Mouse (Mus musculus): ENCODE measurements around the gene Zcchc17. TPM values are rescaled to one million over a fixed set of nuclear protein-coding genes. Genes with fewer than 3 reads are reported as not detected.

Zcchc17 gene
- polyA plus RNA-seq, 1 experiment from 2014 or later = 52.1 TPM

- ATAC-seq = peak; percentile 55
- WGBS (ENCODE audit: insufficient replicate concordance) = 64% methylated on average over 16 of the region's 16 CpGs
- H3K27ac ChIP-seq = peak overlapping the region; percentile 62
Measured at GRCm38 (mm10) chr4:130350690-130351422, 8.9 kb downstream of the Zcchc17 start.

DNA sequence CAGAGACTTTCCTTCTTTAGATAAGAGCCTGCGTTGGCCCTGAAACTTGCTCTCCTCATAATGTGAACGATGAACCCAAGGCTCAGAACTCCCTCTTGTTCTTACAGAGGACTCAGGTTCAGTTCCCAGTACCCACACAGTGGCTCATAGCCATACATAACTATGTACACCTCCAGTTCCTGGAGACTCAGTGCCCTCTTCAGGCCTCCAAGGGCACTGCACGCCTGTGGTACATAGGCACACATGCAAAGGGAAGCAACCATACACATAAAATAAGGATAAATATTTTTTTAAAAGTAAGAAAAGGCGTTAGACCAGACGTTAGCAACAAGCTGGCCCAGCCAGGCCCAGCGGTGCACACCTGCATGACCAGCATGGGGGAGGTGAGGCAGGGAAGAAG is 10.1 kb downstream of the Zcchc17 start:
- Histone ChIP-seq H3K27me3 (replicated peaks) (no peaks in the 10 kb centered on the region), H3K27ac (no peak overlapping the region), H3K4me1 (peaks cover 16% of the 10 kb centered on the region), H3K4me2 (no peak overlapping the region), H3K36me3 (peaks cover 93% of the 10 kb centered on the region), H3K9me3 (replicated peaks) (peaks cover 3% of the 10 kb centered on the region; the same call in 1 of the 2 replicates), H3K4me3 (no peak overlapping the region), H3K9ac (no peak overlapping the region)
- ATAC-seq = no peak
- WGBS (ENCODE audit: insufficient replicate concordance) = 83% methylated on average over 6 of the region's 6 CpGs

More at GRCm38 (mm10) chr4:130350690-130351422, 8.9 kb downstream of the Zcchc17 start:
- H3K9ac ChIP-seq = peak overlapping the region; percentile 20; the same call in 1 of the 2 replicates
- peak overlapping the region; percentile 21; the same call in 1 of the 2 replicates for H3K4me2 ChIP-seq
- no peak overlapping the region for H3K4me3 ChIP-seq
- peaks cover 16% of the 10 kb centered on the region for H3K4me1 ChIP-seq
- peaks cover 3% of the 10 kb centered on the region; the same call in 1 of the 2 replicates for H3K9me3 ChIP-seq (replicated peaks)
- H3K27me3 ChIP-seq (replicated peaks) = no peaks in the 10 kb centered on the region
- peaks cover 85% of the 10 kb centered on the region for H3K36me3 ChIP-seq

DNA sequence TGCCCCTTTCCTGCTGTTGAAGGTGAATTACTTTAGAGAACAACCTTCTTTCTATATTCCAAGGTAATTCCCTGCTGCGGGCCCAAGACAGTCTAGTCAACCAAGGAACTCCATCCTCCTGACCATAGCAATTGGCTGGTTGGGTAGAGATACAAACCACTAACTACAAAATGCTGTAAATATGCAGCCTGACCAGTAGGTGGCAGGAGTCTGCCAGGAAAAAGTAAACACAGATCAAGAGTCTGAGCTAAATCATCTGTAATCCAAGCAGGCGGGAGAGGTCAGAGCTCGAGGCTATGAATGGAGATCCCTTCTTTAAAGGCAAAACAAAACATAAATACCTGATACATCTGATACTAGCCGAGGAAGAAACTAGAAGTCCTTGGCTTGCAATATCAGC is 18.1 kb downstream of the Zcchc17 start:
- peak; percentile 57; the same call in 1 of the 2 replicates for ATAC-seq
- no peaks in the 10 kb centered on the region for H3K27me3 ChIP-seq (replicated peaks)
- H3K4me2 ChIP-seq = no peak overlapping the region
- H3K4me1 ChIP-seq = no peaks in the 10 kb centered on the region
- H3K27ac ChIP-seq = no peak overlapping the region
- no peak overlapping the region for H3K4me3 ChIP-seq
- H3K9ac ChIP-seq = no peak overlapping the region
- H3K9me3 ChIP-seq (replicated peaks) = no peaks in the 10 kb centered on the region
- WGBS (ENCODE audit: insufficient replicate concordance) = 22% methylated on average over 4 of the region's 4 CpGs
- peaks cover 53% of the 10 kb centered on the region for H3K36me3 ChIP-seq

- Histone ChIP-seq H3K27me3 (replicated peaks) (no peaks in the 10 kb centered on the region), H3K4me3 (no peak overlapping the region), H3K4me1 (no peaks in the 10 kb centered on the region), H3K36me3 (peaks cover 60% of the 10 kb centered on the region), H3K9me3 (replicated peaks) (no peaks in the 10 kb centered on the region), H3K27ac (no peak overlapping the region), H3K4me2 (no peak overlapping the region), H3K9ac (no peak overlapping the region)
- peak; percentile 49; the same call in 1 of the 2 replicates for ATAC-seq
- WGBS (ENCODE audit: insufficient replicate concordance) = 73% methylated on average over 5 of the region's 5 CpGs
Measured at GRCm38 (mm10) chr4:130335867-130336266, 23.9 kb downstream of the Zcchc17 start.

GRCm38 (mm10) chr4:130327366-130327765 is 32.4 kb downstream of the Zcchc17 start:
- Histone ChIP-seq H3K27me3 (replicated peaks) (no peaks in the 10 kb centered on the region), H3K4me1 (peaks cover 12% of the 10 kb centered on the region), H3K36me3 (peaks cover 88% of the 10 kb centered on the region), H3K27ac (no peak overlapping the region), H3K4me3 (no peak overlapping the region), H3K4me2 (no peak overlapping the region), H3K9me3 (replicated peaks) (no peaks in the 10 kb centered on the region), H3K9ac (no peak overlapping the region)
- ATAC-seq = no peak
- 86% methylated on average over 9 of the region's 9 CpGs for WGBS (ENCODE audit: insufficient replicate concordance)

DNA sequence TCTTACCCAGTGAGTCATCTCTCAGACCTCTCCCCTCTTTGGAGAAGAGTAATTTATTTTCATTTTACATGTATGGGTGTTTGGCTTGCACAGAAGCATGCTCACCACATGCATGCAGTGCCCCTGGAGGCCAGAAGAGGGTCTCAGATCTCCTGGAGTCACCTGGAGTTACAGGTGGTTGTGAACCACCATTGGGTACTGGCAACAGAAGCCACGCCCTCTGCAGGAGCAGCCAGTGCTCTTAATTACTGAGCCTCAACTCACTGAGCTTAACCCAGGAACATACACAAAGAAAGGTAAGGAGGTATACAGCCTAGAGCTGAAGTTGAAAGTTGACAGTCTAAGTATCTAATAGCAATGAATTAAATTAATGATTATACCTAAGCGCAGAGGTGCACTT is 34.3 kb downstream of the Zcchc17 start:
- H3K4me1 ChIP-seq = peaks cover 24% of the 10 kb centered on the region
- no peaks in the 10 kb centered on the region for H3K9me3 ChIP-seq (replicated peaks)
- no peak overlapping the region for H3K9ac ChIP-seq
- no peak for ATAC-seq
- no peak overlapping the region for H3K4me3 ChIP-seq
- no peak overlapping the region for H3K27ac ChIP-seq
- 87% methylated on average over 2 of the region's 2 CpGs for WGBS (ENCODE audit: insufficient replicate concordance)
- no peaks in the 10 kb centered on the region for H3K27me3 ChIP-seq (replicated peaks)
- H3K36me3 ChIP-seq = peaks cover 90% of the 10 kb centered on the region
- no peak overlapping the region for H3K4me2 ChIP-seq

DNA sequence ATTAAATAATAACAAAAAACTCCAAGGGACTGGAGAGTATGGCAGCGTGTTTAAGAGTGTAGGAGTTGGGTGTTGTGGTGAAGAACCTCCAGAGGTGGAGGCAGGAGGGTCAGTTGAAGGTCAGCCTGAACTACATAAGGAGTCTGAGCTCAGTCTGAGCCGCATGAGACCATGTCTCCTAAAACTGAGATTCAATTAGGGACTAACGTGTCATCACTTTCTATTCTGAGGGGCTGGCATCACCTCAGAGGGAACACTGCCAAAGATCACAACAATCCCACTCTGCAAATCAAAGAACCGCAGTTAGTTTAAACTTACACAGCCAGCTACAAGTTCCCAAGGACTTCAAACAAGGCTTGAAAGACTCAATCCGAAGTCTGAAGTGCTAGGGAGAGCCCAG is 36.1 kb downstream of the Zcchc17 start:
- H3K9me3 ChIP-seq (replicated peaks) = no peaks in the 10 kb centered on the region
- H3K4me3 ChIP-seq = no peak overlapping the region
- no peak overlapping the region for H3K9ac ChIP-seq
- no peaks in the 10 kb centered on the region for H3K27me3 ChIP-seq (replicated peaks)
- no peak overlapping the region for H3K27ac ChIP-seq
- H3K36me3 ChIP-seq = peaks cover 89% of the 10 kb centered on the region
- 79% methylated on average over 5 of the region's 5 CpGs for whole genome bisulfite sequencing (ENCODE audit: insufficient replicate concordance)
- no peak overlapping the region for H3K4me2 ChIP-seq
- peaks cover 24% of the 10 kb centered on the region for H3K4me1 ChIP-seq
- ATAC-seq = no peak

GRCm38 (mm10) chr4:130323165-130323564 is 36.6 kb downstream of the Zcchc17 start:
- H3K4me2 ChIP-seq = no peak overlapping the region
- H3K4me3 ChIP-seq = no peak overlapping the region
- no peaks in the 10 kb centered on the region for H3K27me3 ChIP-seq (replicated peaks)
- H3K9ac ChIP-seq = no peak overlapping the region
- H3K36me3 ChIP-seq = peaks cover 89% of the 10 kb centered on the region
- peaks cover 27% of the 10 kb centered on the region for H3K4me1 ChIP-seq
- H3K9me3 ChIP-seq (replicated peaks) = no peaks in the 10 kb centered on the region
- ATAC-seq = no peak
- no peak overlapping the region for H3K27ac ChIP-seq
- WGBS (ENCODE audit: insufficient replicate concordance) = 43% methylated on average over 1 of the region's 1 CpGs

DNA sequence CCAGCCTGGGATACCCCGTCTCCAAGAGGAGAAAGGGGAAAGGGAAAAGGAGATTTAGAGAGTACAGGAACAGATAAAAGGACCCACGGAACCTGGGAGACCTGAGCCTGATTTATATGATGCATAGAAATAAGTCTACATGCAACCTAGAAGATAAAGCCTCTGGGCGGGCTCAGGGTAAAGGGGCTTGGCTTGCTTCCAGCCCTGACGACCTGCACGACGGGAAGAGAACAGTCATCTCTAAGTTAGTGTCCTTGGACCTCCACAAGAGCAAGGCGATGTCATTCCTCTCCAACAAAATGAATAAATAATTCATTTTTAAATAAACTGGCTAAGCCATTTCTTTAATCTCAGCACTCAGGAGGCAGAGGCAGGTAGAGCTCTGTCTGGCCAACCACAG is 37.2 kb downstream of the Zcchc17 start:
- Histone ChIP-seq H3K27me3 (replicated peaks) (no peaks in the 10 kb centered on the region), H3K4me2 (no peak overlapping the region), H3K27ac (no peak overlapping the region), H3K4me3 (no peak overlapping the region), H3K9me3 (replicated peaks) (no peaks in the 10 kb centered on the region), H3K36me3 (peaks cover 87% of the 10 kb centered on the region), H3K4me1 (peaks cover 27% of the 10 kb centered on the region), H3K9ac (no peak overlapping the region)
- ATAC-seq = no peak
- WGBS (ENCODE audit: insufficient replicate concordance) = 78% methylated on average over 7 of the region's 7 CpGs

DNA sequence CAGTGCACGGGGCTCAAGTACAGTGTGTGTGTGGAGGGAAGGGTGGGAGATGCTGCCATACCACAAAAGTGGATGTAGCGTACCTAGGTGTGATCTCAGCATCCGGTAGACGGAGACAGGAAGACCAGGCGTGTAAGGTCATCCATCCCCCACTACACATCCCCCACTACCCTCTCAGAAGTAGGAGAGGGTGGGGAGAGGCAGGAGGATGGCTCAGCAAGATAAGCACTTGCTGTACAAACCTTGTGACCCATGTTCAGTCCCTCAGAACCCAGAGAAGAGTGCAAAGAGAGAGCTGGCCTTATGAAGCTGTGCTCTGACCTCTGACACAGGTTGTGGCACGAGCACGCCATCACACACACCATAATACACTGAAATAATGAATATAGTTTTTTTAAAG is 38.1 kb downstream of the Zcchc17 start:
- H3K4me1 ChIP-seq = peaks cover 32% of the 10 kb centered on the region
- no peak overlapping the region for H3K4me3 ChIP-seq
- H3K27ac ChIP-seq = peak overlapping the region; percentile 15; the same call in 1 of the 2 replicates
- WGBS (ENCODE audit: insufficient replicate concordance) = 67% methylated on average over 7 of the region's 7 CpGs
- H3K36me3 ChIP-seq = peaks cover 86% of the 10 kb centered on the region
- no peak overlapping the region for H3K4me2 ChIP-seq
- no peaks in the 10 kb centered on the region for H3K27me3 ChIP-seq (replicated peaks)
- no peaks in the 10 kb centered on the region for H3K9me3 ChIP-seq (replicated peaks)
- H3K9ac ChIP-seq = no peak overlapping the region
- ATAC-seq = peak; percentile 80; the same call in 1 of the 2 replicates

DNA sequence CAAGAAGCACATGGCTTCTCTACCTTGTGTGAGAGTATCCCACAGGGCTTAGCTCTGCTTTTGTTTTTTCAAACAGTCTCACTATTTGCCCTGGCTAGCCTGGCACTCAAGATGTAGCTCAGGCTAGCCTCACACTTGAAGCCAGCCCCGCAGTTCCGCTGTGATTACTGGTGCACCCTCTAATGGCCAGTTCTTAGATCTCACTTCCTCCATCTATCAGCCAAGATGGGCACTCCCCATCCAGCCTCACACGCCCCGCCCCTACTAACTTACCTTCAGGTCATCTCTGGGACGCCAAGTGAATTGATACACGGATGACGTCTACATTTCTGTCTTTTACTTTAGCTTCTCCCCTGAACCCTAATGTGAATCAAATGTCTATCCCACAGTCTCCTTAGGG is 40.2 kb downstream of the Zcchc17 start:
- Histone ChIP-seq H3K4me2 (no peak overlapping the region), H3K4me1 (peaks cover 39% of the 10 kb centered on the region), H3K4me3 (no peak overlapping the region), H3K27ac (no peak overlapping the region), H3K27me3 (replicated peaks) (no peaks in the 10 kb centered on the region), H3K9me3 (replicated peaks) (no peaks in the 10 kb centered on the region), H3K36me3 (peaks cover 81% of the 10 kb centered on the region), H3K9ac (no peak overlapping the region)
- WGBS (ENCODE audit: insufficient replicate concordance) = 73% methylated on average over 7 of the region's 7 CpGs
- ATAC-seq = no peak

GRCm38 (mm10) chr4:130318122-130318521 is 41.6 kb downstream of the Zcchc17 start:
- H3K27ac ChIP-seq = no peak overlapping the region
- WGBS (ENCODE audit: insufficient replicate concordance) = 82% methylated on average over 3 of the region's 3 CpGs
- no peaks in the 10 kb centered on the region for H3K27me3 ChIP-seq (replicated peaks)
- H3K9ac ChIP-seq = no peak overlapping the region
- peaks cover 75% of the 10 kb centered on the region for H3K36me3 ChIP-seq
- H3K9me3 ChIP-seq (replicated peaks) = no peaks in the 10 kb centered on the region
- no peak overlapping the region for H3K4me3 ChIP-seq
- no peak overlapping the region for H3K4me2 ChIP-seq
- ATAC-seq = no peak
- peaks cover 35% of the 10 kb centered on the region for H3K4me1 ChIP-seq
